Mouse (Mus musculus) heart, postnatal 0 days (tissue): ENCODE data around the gene Gemin7.

Experiments
- CTCF ChIP-seq: IDR thresholded peaks from 2 replicates; pipeline ENCODE4 v1.5.1; 2016; ENCODE audit warnings: antibody characterized with exemption, control low read depth, low read depth
- EP300 ChIP-seq: IDR thresholded peaks from 2 replicates; pipeline ENCODE4 v1.6.1; 2016; ENCODE audit warnings: antibody characterized with exemption, low read depth

DNA sequence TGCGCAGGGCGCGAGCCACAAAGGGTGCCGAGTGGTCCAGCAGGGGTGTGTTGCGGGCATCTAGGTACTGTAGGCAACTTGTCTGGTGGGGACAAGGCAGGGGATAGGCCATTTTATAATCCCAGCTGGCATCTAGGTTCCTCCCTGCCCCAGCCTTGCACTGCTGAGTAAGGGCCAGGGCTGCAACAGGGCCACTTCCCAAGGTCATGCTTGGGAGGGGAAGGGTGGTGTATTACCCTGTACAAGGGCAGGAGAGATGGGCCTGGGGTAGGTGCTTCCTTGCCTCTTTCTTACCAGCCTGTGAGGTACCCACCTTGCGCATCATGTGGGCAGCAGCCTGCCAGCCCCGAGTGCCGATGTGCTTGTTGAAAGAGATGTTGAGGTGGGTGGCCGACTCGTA lies 42.7 kb downstream of the Gemin7 start:
- TF ChIP-seq CTCF (no peak), EP300 (no peak)
